Mouse (Mus musculus) heart, postnatal 36 days (tissue): ENCODE measurements at regions not wholly inside any gene's neighbourhood (a gene's known extent, or its start where the extent isn't known, plus 50 kb on each side); places are given as distances from the start of the nearest gene placed in this dataset.

Experiments used
- DNase-seq, 2 experiments: peaks; one replicate each; pipeline ENCODE4 v3.0.0; 2021 to 2022
- intact Hi-C: fragments of 180-260 bp; cut with DNase I; formaldehyde crosslinking; loops from one replicate; pipeline ENCODE4 v1.15.1; 2025

DNA sequence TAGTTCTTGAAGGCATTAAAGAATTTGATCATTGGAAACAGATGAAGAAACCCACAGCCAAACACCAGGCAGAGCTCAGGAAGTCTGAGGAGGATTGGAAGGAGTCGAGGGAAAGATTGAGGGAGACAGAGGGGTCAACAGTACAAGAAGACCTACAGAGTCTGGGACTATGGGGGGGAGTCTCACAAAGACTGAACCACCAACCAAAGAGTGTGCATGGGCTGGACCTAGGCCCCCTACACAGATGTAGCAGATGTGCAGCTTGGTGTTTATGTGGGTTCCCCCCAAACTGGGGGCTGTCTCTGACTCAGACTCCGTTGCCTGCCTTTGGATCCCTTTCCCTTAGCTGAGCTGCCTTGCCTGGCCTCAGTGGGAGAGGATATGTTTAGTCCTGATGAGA, 71.5 kb upstream of the Bmp2k start:
- DNase-seq: no peak
- intact Hi-C loops: no loop called here

DNA sequence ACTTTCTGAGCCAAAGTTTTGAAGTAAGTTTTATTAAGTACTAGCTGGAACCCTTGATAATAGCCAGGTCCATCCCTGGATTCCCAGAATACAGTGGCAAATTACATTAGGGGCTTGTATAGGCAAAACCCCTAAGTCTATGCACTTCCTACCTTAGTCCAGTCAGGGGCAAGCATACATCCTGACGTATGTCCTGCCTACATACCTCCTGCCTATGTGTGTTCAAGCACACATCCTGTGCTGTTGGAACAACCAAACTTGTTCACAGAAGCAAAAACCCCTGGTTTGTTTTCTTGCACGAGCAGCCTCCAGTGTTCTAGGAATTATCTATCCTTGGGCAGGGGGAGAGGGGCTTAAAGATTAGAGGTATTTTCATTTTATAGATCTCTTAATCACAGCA, 66.4 kb upstream of the Bmp2k start:
- intact Hi-C loops: no loop called here
- no peak for DNase-seq

DNA sequence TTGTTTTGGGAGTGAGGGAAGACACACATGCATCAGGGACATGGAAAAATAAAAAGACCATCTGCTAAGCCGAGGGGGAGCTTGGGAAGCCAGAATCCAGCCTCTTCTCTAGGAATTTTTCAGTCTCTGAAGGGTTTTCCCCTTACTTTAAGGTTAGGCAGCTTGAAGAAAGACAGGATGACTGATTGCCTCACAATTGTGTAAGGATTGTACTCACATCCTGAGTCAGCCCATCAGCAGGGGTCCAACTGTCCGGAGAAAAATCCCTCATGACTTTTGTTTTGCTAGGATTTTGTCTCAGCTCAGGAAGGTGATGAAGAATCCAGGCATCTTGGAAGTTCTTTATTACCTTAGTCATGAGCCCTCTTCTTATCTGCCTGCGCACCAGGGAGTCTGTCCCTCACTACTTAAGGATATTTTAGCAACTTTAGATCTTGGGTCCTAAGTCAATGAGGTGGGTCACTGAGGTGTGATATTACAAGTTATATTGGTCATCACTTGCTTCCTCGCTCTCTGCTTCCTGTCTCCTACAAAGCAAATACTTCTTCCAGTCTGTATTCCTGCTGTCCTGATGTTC, 65.8 kb upstream of the Bmp2k start:
- DNase-seq: no peak
- intact Hi-C loops: no loop called here

DNA sequence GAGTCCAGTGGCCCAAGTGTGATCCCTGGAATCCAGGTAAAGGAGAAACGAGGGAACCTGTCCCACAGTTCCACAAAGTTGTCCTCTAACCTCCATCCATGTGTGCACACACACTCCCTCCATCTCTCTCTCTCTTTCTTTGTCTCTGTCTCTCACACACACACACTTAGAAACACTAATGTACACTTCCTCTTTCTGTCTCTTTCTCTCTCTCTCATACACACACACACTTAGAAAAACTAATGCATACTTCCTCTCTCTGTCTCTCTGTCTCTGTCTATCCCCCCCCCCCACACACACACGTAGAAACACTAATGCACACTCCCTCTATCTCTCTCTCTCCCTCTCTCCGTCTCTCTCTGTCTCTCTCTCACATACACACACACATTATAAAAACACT, 61.2 kb upstream of the Bmp2k start:
- no peak for DNase-seq
- intact Hi-C loops: no loop called here

DNA sequence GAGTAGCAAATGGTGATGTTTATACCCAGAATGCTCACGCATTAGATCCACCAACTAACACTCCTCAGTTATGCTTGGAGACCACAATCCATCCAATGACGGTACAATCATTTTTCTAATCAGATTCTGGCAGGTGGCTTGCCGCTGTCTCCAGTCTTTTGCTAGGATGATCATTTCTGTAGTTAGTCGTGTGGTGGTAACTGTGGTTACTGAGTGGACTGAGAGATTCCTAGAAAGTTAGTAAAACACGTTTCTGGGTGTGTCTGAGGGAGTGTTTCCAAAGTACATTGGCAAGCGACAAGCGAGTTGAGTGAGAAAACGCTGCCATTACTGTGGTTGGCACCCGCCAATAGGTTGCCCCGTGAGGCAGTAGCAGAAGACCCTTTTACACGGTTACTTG, 58.8 kb upstream of the Bmp2k start:
- intact Hi-C loops: no loop called here
- DNase-seq: no peak

DNA sequence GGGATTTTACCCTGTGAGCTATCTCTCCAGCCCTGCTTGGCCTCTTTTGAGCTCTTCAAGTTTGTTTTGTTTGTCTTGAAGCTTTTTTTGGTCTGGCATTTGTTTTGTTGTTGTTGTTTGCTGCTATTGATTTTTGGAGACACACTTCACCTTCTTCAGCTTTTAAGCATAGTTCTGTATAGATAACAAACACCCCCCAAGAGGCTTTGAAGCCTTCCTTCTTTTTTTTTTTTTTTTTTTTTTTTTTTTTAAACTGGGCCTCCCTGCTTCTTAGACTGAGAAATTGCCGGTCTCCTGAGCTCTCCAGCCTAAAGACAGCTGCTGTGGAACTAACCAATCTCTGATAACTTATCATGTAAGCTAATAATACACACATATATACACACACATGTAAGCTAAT, 58.2 kb upstream of the Bmp2k start:
- no peak for DNase-seq
- intact Hi-C loops: no loop called here

DNA sequence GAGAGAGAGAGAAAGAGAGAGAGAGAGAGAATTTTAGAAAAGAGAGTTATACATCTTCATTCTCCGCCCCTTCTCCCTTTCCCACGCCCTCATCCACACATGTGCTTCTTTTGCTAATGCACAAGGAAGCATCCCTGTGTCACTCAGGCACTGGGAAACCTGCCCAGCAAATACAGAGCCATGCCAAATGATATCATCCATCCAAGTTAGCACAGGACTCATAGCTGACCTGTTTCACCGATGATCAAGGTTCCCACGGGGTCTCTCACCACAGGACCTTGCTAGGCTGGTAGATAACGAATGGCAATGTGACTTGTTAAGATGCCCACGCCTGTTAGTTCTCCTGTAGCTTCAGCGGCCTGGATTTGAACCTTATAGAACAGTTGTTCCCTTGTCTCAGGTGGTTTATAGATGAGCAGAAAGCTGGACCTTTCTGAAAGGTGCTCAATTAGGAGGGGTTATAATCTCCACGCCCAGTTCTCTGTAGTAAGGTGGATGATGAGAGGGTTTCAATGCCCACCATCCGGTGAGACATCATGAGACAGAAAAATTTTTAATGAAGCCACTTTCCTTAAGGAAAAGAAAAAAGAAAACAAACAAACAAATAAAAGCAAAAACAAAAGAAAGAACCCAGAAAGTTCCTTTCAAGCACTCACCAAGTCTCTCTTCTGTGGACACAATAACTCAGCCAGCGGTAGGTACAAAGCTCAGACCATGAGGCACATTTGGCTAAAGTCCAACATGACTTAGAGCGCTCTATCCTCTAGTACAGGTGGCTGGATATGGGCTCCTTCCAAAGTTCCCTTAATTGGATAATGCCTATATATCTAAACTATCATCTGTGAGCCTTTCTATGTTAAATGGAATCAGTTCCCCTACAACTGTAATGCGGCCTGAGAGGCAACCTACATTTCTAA, 57.1 kb upstream of the Bmp2k start:
- intact Hi-C loops: no loop called here
- DNase-seq: no peak

DNA sequence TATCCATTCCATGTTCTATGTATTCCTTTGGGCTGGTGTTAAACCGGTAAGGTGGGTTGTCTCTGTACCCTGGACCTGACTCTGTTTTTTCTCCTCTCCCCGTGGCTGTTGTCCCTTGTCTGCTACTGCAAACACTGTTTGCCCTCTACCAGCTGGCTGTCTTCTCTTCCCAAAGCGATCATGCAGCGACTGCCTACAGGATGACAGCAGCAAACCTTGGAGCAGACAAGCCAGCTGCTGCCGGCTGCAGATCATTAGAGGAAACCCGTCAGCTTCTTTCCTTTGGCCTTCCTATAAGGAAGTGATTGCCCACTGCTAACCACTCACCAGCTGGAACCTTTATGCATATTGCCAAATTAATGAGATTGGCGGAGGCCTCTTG, 56.4 kb upstream of the Bmp2k start:
- no peak for DNase-seq
- intact Hi-C loops: no loop called here

DNA sequence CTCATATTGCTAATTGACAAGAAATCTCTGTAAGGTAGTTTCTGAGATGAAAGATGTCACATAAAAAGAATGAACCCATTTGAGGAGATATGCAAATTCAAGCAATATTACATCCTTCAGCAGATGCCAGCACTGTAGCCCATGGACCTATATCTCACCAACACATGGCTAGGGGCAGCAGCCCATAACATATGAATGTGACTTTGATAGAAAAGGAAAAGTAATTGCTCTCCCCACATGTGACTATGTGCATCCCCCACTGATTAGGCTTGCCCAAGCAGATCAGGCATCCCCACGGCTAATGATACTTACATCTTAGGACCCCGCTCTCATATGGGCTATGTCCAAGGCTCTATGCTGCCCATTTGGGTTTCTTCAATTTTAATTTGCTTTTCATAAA, 56.0 kb upstream of the Bmp2k start:
- intact Hi-C loops: no loop called here
- DNase-seq: no peak
